Mouse (Mus musculus): ENCODE data around the gene Il1a. TPM values are rescaled to one million over a fixed set of nuclear protein-coding genes. Genes with fewer than 3 reads are reported as not detected.

Gene Il1a
- total and polyA plus RNA-seq, 2 experiments from 2014 or later: 0.23 TPM; not detected in 1

- Histone ChIP-seq H3K9ac (replicated peaks; ENCODE audit: low read length) (no peak overlapping the region), H3K4me3 (ENCODE audit: low read length) (no peak overlapping the region), H3K4me1 (ENCODE audit: insufficient read depth, low read length) (no peaks in the 10 kb centered on the region), H3K36me3 (ENCODE audit: insufficient read depth, low read length) (no peaks in the 10 kb centered on the region), H3K27ac (no peak overlapping the region), H3K27me3 (ENCODE audit: insufficient read depth, low read length) (no peaks in the 10 kb centered on the region), H3K4me2 (ENCODE audit: low read depth, low read length) (no peak overlapping the region), H3K9me3 (ENCODE audit: low read length) (no peaks in the 10 kb centered on the region)
- no peak for TF ChIP-seq CTCF (IDR thresholded peaks at IDR 0.05; ENCODE audit: low read depth)
- ATAC-seq (no peak), DNase-seq (ENCODE audit: low spot score) (no peak)
- 79% methylated on average over 1 of the region's 1 CpGs for WGBS
Observed at GRCm38 (mm10) chr2:129322117-129322635, 12.4 kb upstream of the Il1a start.

- 80% methylated on average over 8 of the region's 8 CpGs for WGBS
- DNase-seq (ENCODE audit: low spot score) (no peak), ATAC-seq (no peak)
- H3K9me3 ChIP-seq (ENCODE audit: low read length): no peaks in the 10 kb centered on the region
- no peaks in the 10 kb centered on the region for H3K4me1 ChIP-seq (ENCODE audit: insufficient read depth, low read length)
- no peak overlapping the region for H3K4me2 ChIP-seq (ENCODE audit: low read depth, low read length)
- no peak for TF ChIP-seq CTCF (IDR thresholded peaks at IDR 0.05; ENCODE audit: low read depth)
- H3K27me3 ChIP-seq (ENCODE audit: insufficient read depth, low read length): no peaks in the 10 kb centered on the region
- no peak overlapping the region for H3K4me3 ChIP-seq (ENCODE audit: low read length)
- H3K9ac ChIP-seq (replicated peaks; ENCODE audit: low read length): no peak overlapping the region
- no peak overlapping the region for H3K27ac ChIP-seq
- no peaks in the 10 kb centered on the region for H3K36me3 ChIP-seq (ENCODE audit: insufficient read depth, low read length)
Observed at GRCm38 (mm10) chr2:129320033-129320605, 10.3 kb upstream of the Il1a start.

GRCm38 (mm10) chr2:129315831-129316230 lies 6.1 kb upstream of the Il1a start:
- H3K4me3 ChIP-seq (ENCODE audit: low read length): no peak overlapping the region
- DNase-seq (ENCODE audit: low spot score): no peak
- TF ChIP-seq CTCF (IDR thresholded peaks at IDR 0.05; ENCODE audit: low read depth): no peak
- H3K27ac ChIP-seq: no peak overlapping the region
- no peaks in the 10 kb centered on the region for H3K36me3 ChIP-seq (ENCODE audit: insufficient read depth, low read length)
- no peak overlapping the region for H3K4me2 ChIP-seq (ENCODE audit: low read depth, low read length)
- H3K9ac ChIP-seq (replicated peaks; ENCODE audit: low read length): no peak overlapping the region
- WGBS: 81% methylated on average over 4 of the region's 4 CpGs
- ATAC-seq: no peak
- no peaks in the 10 kb centered on the region for H3K9me3 ChIP-seq (ENCODE audit: low read length)
- H3K27me3 ChIP-seq (ENCODE audit: insufficient read depth, low read length): no peaks in the 10 kb centered on the region
- no peaks in the 10 kb centered on the region for H3K4me1 ChIP-seq (ENCODE audit: insufficient read depth, low read length)

GRCm38 (mm10) chr2:129314880-129315279 lies 5.1 kb upstream of the Il1a start:
- no peak overlapping the region for H3K27ac ChIP-seq
- H3K9ac ChIP-seq (replicated peaks; ENCODE audit: low read length): no peak overlapping the region
- TF ChIP-seq CTCF (IDR thresholded peaks at IDR 0.05; ENCODE audit: low read depth): no peak
- H3K9me3 ChIP-seq (ENCODE audit: low read length): no peaks in the 10 kb centered on the region
- no peak overlapping the region for H3K4me3 ChIP-seq (ENCODE audit: low read length)
- H3K27me3 ChIP-seq (ENCODE audit: insufficient read depth, low read length): no peaks in the 10 kb centered on the region
- H3K4me1 ChIP-seq (ENCODE audit: insufficient read depth, low read length): no peaks in the 10 kb centered on the region
- DNase-seq (ENCODE audit: low spot score) (no peak), ATAC-seq (no peak)
- H3K36me3 ChIP-seq (ENCODE audit: insufficient read depth, low read length): no peaks in the 10 kb centered on the region
- H3K4me2 ChIP-seq (ENCODE audit: low read depth, low read length): no peak overlapping the region
- 82% methylated on average over 6 of the region's 6 CpGs for WGBS

- H3K36me3 ChIP-seq (ENCODE audit: insufficient read depth, low read length): no peaks in the 10 kb centered on the region
- no peaks in the 10 kb centered on the region for H3K9me3 ChIP-seq (ENCODE audit: low read length)
- H3K4me3 ChIP-seq (ENCODE audit: low read length): no peak overlapping the region
- H3K27ac ChIP-seq: no peak overlapping the region
- WGBS: 92% methylated on average over 1 of the region's 1 CpGs
- no peak overlapping the region for H3K4me2 ChIP-seq (ENCODE audit: low read depth, low read length)
- no peak for TF ChIP-seq CTCF (IDR thresholded peaks at IDR 0.05; ENCODE audit: low read depth)
- no peak for DNase-seq (ENCODE audit: low spot score)
- no peak for ATAC-seq
- no peaks in the 10 kb centered on the region for H3K27me3 ChIP-seq (ENCODE audit: insufficient read depth, low read length)
- H3K9ac ChIP-seq (replicated peaks; ENCODE audit: low read length): no peak overlapping the region
- no peaks in the 10 kb centered on the region for H3K4me1 ChIP-seq (ENCODE audit: insufficient read depth, low read length)
Observed at GRCm38 (mm10) chr2:129313934-129314333, 4.2 kb upstream of the Il1a start.

GRCm38 (mm10) chr2:129306020-129306419 lies 3.8 kb downstream of the Il1a start:
- WGBS: 86% methylated on average over 4 of the region's 4 CpGs
- no peaks in the 10 kb centered on the region for H3K4me1 ChIP-seq (ENCODE audit: insufficient read depth, low read length)
- no peak overlapping the region for H3K9ac ChIP-seq (replicated peaks; ENCODE audit: low read length)
- H3K9me3 ChIP-seq (ENCODE audit: low read length): no peaks in the 10 kb centered on the region
- TF ChIP-seq CTCF (IDR thresholded peaks at IDR 0.05; ENCODE audit: low read depth): no peak
- no peak overlapping the region for H3K4me3 ChIP-seq (ENCODE audit: low read length)
- no peaks in the 10 kb centered on the region for H3K36me3 ChIP-seq (ENCODE audit: insufficient read depth, low read length)
- H3K27me3 ChIP-seq (ENCODE audit: insufficient read depth, low read length): no peaks in the 10 kb centered on the region
- H3K4me2 ChIP-seq (ENCODE audit: low read depth, low read length): no peak overlapping the region
- no peak overlapping the region for H3K27ac ChIP-seq
- ATAC-seq (no peak), DNase-seq (ENCODE audit: low spot score) (no peak)

- Histone ChIP-seq H3K4me2 (ENCODE audit: low read depth, low read length) (peak overlapping the region; percentile 80), H3K27ac (peak overlapping the region; percentile 96), H3K9ac (replicated peaks; ENCODE audit: low read length) (peak overlapping the region; percentile 66), H3K9me3 (ENCODE audit: low read length) (no peaks in the 10 kb centered on the region), H3K27me3 (ENCODE audit: insufficient read depth, low read length) (no peaks in the 10 kb centered on the region), H3K36me3 (ENCODE audit: insufficient read depth, low read length) (no peaks in the 10 kb centered on the region), H3K4me1 (ENCODE audit: insufficient read depth, low read length) (peaks cover 12% of the 10 kb centered on the region; the same call in 1 of the 2 replicates), H3K4me3 (ENCODE audit: low read length) (peak overlapping the region; percentile 78)
- peak; percentile 76 for ATAC-seq
- no peak for TF ChIP-seq CTCF (IDR thresholded peaks at IDR 0.05; ENCODE audit: low read depth)
- WGBS: 2% methylated on average over 10 of the region's 10 CpGs
- peak; percentile 69 for DNase-seq (ENCODE audit: low spot score)
Observed at GRCm38 (mm10) chr2:129297589-129297982, 12.2 kb downstream of the Il1a start.

Measured in hindbrain, postnatal 0 days (tissue).